Mouse (Mus musculus) thymus, postnatal 10 days (tissue): ENCODE results near the gene Cbll1.
"Not testable (repeated sequence)": the region's sequence is repeated elsewhere in the genome, so short reads cannot be mapped to it uniquely, and the experiment has no call there.

ENCODE experiments used
- DNase-seq, 2 experiments: peaks; one replicate each; pipeline ENCODE4 v3.0.0; 2021; ENCODE audit warnings: low spot score in 2 of 2

Cbll1 gene

DNA sequence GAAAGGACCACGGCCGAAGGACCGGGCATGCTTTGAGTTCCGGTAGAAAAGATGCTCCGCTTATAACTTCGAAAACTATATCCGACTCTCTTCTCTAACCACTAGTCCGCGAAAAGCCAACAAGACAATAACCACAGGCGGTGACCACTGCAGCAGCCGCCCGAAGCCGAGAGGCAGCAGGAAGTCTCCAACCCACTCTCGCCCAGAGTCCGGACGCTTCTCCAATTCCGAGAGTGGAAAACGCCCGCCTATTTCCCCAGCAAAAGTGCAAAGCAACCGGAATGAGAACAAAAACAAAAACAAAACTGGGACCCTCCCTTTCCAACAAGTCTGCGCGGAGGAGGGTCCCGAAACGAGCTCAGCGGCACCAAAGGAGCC, 491 bp downstream of the Cbll1 start:
- DNase-seq, result no peak

GRCm38 (mm10) chr12:31486431-31486830, 13.0 kb downstream of the Cbll1 start:
- DNase-seq, result no peak

GRCm38 (mm10) chr12:31478182-31478581, 21.2 kb downstream of the Cbll1 start:
- not testable (repeated sequence) for DNase-seq

DNA sequence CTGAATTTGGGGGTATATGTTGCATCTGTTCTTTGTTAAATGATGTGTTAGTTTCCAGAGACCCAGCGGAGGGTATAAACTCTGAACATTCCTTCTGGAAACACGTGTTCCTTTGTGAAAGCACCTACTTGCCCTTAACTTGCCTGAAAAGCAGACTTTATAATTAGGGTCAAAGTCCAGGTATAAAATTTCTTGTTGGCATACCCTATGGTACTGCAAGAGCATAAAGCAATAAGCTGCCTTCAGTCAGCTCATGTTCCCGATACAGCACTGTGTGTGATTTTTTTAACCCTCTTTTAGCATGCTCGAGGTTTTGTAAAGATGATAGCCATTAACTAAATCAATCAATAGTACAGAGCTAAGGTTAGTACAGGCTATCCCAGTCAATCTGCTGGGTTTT, 36.8 kb downstream of the Cbll1 start:
- DNase-seq, result no peak

- no peak for DNase-seq
These were observed 38.0 kb downstream of the Cbll1 start for GRCm38 (mm10) chr12:31461371-31461770.

- DNase-seq, result peak in 1 of 2 experiments; percentile 19
These were observed 39.1 kb downstream of the Cbll1 start for GRCm38 (mm10) chr12:31460270-31460669.

- no peak for DNase-seq
These were observed 40.9 kb downstream of the Cbll1 start for GRCm38 (mm10) chr12:31458474-31458873.

DNA sequence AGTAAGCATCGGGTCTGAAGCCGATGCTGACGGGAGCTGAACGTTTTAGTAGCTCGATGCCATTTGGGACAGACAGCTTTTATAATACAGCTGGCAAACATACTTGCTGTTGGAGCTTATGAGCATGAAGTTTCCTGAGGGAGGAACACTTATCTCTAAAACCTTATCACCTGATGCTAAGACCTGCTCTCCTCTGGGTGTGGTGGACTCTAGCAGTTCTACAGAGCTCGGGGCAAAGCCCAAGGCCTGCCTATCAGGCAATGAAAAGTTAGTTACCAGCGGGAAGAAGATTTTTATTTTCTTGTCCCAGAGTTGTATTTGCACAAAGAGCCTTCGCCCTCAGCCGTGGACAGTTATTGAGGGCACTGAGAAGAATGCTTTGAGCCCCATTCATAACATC, 43.1 kb downstream of the Cbll1 start:
- DNase-seq, result no peak

DNA sequence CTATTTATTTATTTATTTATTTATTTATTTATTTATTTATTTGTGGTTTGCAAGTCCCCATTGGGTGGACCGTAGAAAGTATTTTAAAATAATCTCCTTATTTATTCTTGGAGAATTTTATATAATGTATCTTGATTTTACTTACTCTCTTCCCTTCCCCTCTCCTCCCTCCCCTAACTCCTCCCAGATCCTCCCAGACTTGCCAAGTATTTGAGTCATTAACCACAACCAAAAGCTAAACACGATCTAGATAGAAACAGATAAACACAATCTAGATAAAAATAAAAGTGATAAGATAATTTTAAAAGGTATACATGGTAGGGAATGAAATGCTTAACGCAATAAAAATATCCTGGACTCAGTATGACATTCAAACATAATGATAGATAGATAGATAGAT, 50.1 kb downstream of the Cbll1 start:
- no peak for DNase-seq

- no peak for DNase-seq
These were observed 54.6 kb downstream of the Cbll1 start for GRCm38 (mm10) chr12:31444827-31445226.

DNA sequence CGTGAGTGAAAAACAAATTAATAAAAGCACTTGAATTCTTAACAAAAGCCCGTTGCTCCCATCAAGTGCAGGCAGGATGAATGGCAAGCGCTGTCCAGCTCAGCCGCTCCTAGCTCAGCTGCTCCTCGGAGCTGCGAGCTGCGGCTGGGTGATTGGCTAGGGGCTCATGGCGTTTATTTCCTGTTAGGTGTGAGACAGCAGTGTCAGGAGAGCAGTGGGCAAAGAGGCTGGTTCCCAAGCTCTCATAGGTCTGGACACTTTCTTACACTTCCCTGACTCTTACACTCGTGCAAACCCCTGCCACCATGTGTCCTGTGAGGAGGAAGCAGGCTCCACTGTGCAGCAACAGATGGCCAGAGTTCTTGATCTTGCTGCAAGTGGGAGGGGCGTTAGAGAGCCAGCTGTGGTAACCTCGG, 55.3 kb downstream of the Cbll1 start:
- DNase-seq, result peak in 1 of 2 experiments; percentile 3

- no peak for DNase-seq
These were observed 59.8 kb downstream of the Cbll1 start for GRCm38 (mm10) chr12:31439612-31440011.

DNA sequence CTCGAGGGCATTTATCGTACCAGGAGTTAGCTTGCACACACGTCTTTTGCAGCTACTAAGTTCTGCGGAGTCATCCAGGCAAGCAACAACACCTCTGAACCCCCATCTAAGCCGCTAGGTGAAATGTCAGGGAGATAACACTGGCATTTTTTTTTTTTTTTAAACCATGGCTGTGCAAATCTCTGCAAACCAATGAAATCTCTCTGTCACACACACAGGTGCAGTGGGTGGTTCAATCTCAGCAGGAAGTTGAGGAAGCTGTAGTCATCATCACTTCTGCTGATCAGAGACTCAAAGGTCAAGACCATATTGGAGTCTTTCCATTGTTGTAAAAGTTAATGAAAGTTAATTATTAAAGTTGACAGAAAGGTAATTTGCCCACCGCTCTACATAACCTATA, 61.6 kb downstream of the Cbll1 start:
- DNase-seq, result no peak
